Mouse (Mus musculus) colon, adult 2 months (tissue): ENCODE results near the gene Chpf2. TPM values are rescaled to one million over a fixed set of nuclear protein-coding genes. Genes with fewer than 3 reads are reported as not detected.

Experiments
- polyA plus RNA-seq: library from polyadenylated mRNA; depleted of rRNA; stranded (reverse); fragments of >200 nt; gene quantifications from 2 replicates; pipeline ENCODE4 v1.2.3, GENCODE M21; 2012; rRNA removed

Gene Chpf2
- polyA plus RNA-seq: 39.3 and 45.2 TPM in 2 replicates

DNA sequence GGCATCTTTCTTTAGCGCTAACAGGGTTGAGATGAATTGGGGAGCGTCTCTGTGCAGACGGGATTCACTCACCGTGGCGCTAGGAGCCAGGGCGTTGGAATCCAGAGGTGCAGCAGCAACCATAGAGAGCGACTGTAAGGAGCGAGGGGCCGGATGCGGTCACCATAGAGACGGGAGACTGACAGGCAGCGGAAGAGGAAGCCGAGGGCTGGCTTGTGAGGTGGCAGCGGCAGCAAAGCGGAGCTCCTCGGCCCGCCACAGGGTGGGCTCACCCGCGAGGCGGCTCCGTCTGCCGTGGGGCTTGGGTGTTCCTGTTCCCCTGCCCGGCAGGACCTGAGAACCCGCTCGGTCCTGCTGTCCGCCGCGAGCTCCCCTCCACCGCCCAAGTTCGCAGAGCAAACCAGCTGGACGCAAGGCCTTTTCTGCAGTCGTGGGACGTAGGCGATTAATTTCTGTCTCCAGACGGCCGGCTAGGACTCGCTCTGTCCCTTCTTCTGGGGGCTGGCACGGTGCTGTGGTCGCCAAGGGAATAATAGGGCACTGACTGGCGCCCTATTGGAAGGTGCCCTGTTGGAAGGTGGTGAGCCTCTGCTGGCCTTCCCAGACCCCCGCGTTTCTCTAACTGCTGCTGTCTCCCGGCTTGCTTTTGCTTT, at the start of gene Chpf2:
Gene Chpf2 (plus strand): TSS at position 195 of the 653 bp plus-strand sequence.

DNA sequence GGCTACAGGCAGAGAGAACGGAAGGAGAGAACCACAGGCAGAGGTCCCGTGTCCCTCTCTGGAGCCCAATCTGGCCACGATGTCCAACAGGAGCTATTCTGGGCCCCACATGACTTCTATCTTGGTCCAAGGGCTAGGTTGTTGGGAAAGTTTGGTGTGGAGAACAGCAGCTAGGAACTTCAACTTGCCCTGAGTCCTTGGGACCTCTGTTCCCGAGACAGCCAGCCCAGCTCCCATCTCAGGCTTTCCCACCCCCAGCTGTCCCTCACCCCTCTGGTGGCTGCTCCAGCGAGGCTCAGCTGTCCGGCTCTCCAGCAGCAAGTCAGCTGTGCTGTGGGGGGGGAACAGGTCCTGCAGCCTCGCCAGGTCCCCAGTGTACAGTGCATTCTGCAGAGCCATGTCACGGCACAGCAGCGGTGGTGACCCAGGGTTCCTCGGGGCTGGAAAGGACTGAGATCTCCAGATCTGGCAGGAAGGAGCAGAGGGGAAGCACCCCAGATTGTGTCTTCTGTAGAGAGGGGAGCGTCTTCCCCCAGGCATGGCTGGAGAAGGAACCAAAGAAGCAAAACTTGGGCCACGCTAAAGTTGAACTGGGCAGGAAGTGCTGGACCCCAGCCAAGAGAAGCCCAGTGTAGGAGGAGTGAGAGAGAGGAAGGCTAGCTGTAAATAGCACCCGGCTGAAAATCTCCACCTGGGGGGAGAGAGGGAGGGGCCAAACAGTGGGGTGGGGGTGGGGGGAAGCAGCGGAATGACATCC, 46.0 kb upstream of the Chpf2 start, which contains the start of gene Asb10:
Gene Asb10 (minus strand): TSS at position 592 of the 757 bp plus-strand sequence.

DNA sequence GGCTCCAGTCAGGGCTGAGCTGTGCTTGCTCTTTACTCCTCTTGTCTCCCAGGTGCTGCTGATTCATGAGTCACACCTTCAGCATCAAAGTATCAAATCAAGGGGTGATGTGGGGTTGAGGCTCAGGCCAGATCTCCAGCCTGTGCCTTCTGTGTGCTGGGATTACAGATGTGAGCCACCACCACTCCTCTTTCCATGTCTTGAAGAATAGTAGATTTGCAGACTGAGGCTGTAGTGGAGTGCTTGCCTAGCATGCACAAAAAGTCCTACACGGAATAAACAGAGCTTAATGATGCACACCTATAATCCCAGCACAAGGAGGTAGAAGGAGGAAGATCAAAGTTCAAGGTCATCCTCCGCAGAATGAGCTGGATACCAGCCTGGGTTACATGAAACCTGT, 29.8 kb upstream of the Chpf2 start, which contains the start of gene 4931409K22Rik:
Gene 4931409K22Rik (minus strand): TSS at position 101 of the 400 bp plus-strand sequence.

DNA sequence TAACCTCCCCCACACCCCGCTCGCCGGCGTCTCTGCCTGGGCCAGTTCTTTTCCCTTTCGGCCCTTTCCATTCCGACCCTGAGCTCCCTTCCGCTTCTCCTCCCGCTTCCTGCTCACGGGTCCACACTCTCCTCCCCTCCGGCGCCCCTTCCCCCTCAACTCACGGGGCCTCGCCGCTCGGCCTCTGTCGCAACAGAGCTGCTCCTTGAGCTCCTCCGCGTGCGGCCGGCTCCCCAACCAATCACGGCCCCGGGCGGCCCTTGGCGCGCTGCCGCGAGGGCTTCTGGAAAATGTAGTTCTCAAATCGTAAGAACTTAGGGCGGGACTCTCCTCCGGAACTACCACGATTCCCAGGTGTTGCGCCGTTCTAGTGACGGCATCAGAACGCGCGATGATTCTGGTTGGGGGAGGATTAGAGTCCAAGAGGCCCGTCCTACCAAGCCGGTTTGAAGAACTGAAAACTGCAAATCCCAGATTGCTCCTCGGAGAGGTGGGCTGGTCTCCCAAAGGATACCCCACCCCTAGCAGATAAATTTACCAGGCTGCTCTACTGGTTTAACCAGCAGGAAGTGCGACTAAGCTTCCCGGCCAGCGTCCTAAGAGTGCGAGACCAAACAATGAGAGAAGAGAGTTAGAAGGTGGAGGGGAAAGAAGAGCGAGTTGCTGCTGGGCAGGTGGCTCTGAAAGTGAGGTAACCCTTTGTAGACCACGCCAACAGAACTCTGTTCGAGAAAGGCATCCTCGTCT, 9.2 kb upstream of the Chpf2 start, which contains the start of gene Abcf2:
Gene Abcf2 (minus strand): TSS at position 285 of the 747 bp plus-strand sequence.

DNA sequence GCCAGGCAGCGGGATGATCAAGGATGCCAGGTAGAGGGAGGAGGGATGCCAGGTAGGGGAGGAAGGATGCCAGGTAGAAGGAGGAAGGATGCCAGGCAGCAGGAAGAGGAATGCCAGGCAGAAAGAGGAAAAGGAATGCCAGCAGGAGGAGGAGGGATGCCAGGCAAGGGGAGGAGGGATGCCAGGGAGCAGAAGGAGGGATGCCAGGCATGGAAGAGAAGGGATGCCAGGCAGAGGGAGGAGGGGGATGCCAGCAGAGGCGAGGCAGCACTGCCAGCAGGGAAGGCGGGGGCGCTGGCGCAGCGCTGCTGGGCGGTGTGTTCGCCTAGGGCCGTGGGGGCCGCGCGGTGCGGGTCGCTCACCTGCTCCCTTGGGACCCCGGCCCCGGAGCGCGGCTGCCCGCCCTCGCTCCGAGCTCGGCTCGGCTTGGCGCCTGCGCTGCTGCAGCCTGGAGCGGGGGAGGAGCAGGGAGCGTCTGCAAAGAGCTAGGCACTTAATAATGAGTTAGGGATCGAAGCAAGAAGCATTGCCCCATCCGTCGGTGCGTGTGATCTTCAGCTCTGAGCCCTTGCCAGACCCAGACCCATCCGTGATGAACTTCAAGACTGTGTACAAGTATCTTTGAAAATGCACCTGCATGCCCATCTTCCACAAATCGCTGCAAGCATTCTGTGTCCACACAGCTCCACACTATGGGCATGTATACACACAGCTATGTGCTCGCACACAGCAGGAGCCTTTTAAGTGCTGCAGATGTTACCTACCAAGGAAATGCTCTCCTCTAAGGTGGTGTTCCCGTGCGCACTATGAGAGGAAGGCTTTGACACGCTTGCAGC, 37.7 kb downstream of the Chpf2 start, which contains the start of gene Smarcd3:
Gene Smarcd3 (minus strand): TSS at position 426 of the 836 bp plus-strand sequence.

Other genes starting within 250 kb of the Chpf2 start
- 45.8 and 63.0 TPM in 2 replicates for gene Kcnh2, start 235.1 kb upstream of the Chpf2 start, polyA plus RNA-seq
- 5.4 and 6.2 TPM in 2 replicates for gene Nos3, start 221.9 kb upstream of the Chpf2 start, polyA plus RNA-seq
- 2.7 and 3.1 TPM in 2 replicates for gene Atg9b, start 194.6 kb upstream of the Chpf2 start, polyA plus RNA-seq
- gene Abcb8, start 193.1 kb upstream of the Chpf2 start, polyA plus RNA-seq: 87.7 and 110 TPM in 2 replicates
- 0.24 and 0.58 TPM in 2 replicates for gene Asic3, start 173.3 kb upstream of the Chpf2 start, polyA plus RNA-seq
- gene Cdk5, start 163.2 kb upstream of the Chpf2 start, polyA plus RNA-seq: 54.6 and 65.0 TPM in 2 replicates
- 204 and 219 TPM in 2 replicates for gene Slc4a2, start 162.9 kb upstream of the Chpf2 start, polyA plus RNA-seq
- 383 and 498 TPM in 2 replicates for gene Fastk, start 141.5 kb upstream of the Chpf2 start, polyA plus RNA-seq
- gene Tmub1, start 138.9 kb upstream of the Chpf2 start, polyA plus RNA-seq: 132 and 162 TPM in 2 replicates
- 67.4 and 75.9 TPM in 2 replicates for gene Agap3, start 134.6 kb upstream of the Chpf2 start, polyA plus RNA-seq
- not detected in 2 replicates for gene Gbx1, start 59.5 kb upstream of the Chpf2 start, polyA plus RNA-seq
- 0.73 and 1.3 TPM in 2 replicates for gene Asb10, start 45.8 kb upstream of the Chpf2 start, polyA plus RNA-seq
- not detected in 2 replicates for gene 4931409K22Rik, start 29.9 kb upstream of the Chpf2 start, polyA plus RNA-seq
- 33.0 and 34.9 TPM in 2 replicates for gene Abcf2, start 9.3 kb upstream of the Chpf2 start, polyA plus RNA-seq
- 26.0 and 26.6 TPM in 2 replicates for gene Smarcd3, start 37.7 kb downstream of the Chpf2 start, polyA plus RNA-seq
- 33.6 and 40.7 TPM in 2 replicates for gene Nub1, start 98.8 kb downstream of the Chpf2 start, polyA plus RNA-seq
- gene Wdr86, start 144.0 kb downstream of the Chpf2 start, polyA plus RNA-seq: 0.77 and 1.3 TPM in 2 replicates
- gene Crygn, start 171.3 kb downstream of the Chpf2 start, polyA plus RNA-seq: 6.9 TPM in 1 of 2 replicates, not detected in the other